8 mouse cellular contexts compared by ENCODE assay signal in genomic region chr2:155928711-155929345, GRCm38 (mm10). TPM values are rescaled to one million over a fixed set of nuclear protein-coding genes. Genes with fewer than 3 reads are reported as not detected.
DNase-seq lines count a peak whose midpoint lies in the region; ATAC-seq and TF ChIP-seq lines count a peak whose summit lies in the region.

No protein-coding gene starts in this region.

- H3K9me3 ChIP-seq in heart, postnatal 0 days (replicated peaks; ENCODE audit: control insufficient read depth, low read length): no peaks in the 10 kb centered on the region
- no peaks in the 10 kb centered on the region for H3K9me3 ChIP-seq in limb, embryonic 13.5 days

- peak overlapping the region; percentile 96 for H3K4me3 ChIP-seq in testis, adult 2 months (ENCODE audit: control insufficient read depth, low read depth, low read length)
- peak overlapping the region; percentile 81 for H3K4me3 ChIP-seq in heart, postnatal 0 days (ENCODE audit: low read depth, low read length)
- H3K4me3 ChIP-seq in limb, embryonic 13.5 days: peak overlapping the region; percentile 67

- H3K9ac ChIP-seq in heart, postnatal 0 days (replicated peaks; ENCODE audit: low read depth, low read length): peak overlapping the region; percentile 71
- H3K9ac ChIP-seq in limb, embryonic 13.5 days: peak overlapping the region; percentile 69

- no peaks in the 10 kb centered on the region; the same call in 1 of the 2 replicates for H3K4me1 ChIP-seq in testis, adult 2 months (ENCODE audit: control insufficient read depth, insufficient read depth, low read length)
- H3K4me1 ChIP-seq in heart, postnatal 0 days (ENCODE audit: control insufficient read depth, insufficient read depth): peaks cover 4% of the 10 kb centered on the region; the same call in 1 of the 2 replicates
- H3K4me1 ChIP-seq in limb, embryonic 13.5 days: peaks cover 20% of the 10 kb centered on the region

- H3K27ac ChIP-seq in testis, adult 2 months (ENCODE audit: control insufficient read depth, insufficient read depth, low read depth, low read length): no peak overlapping the region
- peak overlapping the region; percentile 81 for H3K27ac ChIP-seq in heart, postnatal 0 days (ENCODE audit: low read depth)
- H3K27ac ChIP-seq in limb, embryonic 13.5 days: peak overlapping the region; percentile 92; the same call in 1 of the 2 replicates

- DNase-seq in testis, postnatal 14 days (ENCODE audit: low spot score): no peak
- DNase-seq in heart, postnatal 0 days (ENCODE audit: low spot score): no peak
- no peak for DNase-seq in left cerebral cortex, postnatal 25 days (ENCODE audit: low spot score in 2 of 2)
- no peak for DNase-seq in right cerebral cortex, postnatal 4 days
- DNase-seq in cerebellum, postnatal 25 days: no peak

- intact Hi-C loops in left cerebral cortex, postnatal 25 days (cut with DNase I): no loop called here

- H3K4me2 ChIP-seq in heart, postnatal 0 days (ENCODE audit: low read depth, low read length): peak overlapping the region; percentile 84
- peak overlapping the region; percentile 79 for H3K4me2 ChIP-seq in limb, embryonic 13.5 days (replicated peaks)

- no peak for TF ChIP-seq EP300 in heart, postnatal 0 days (IDR thresholded peaks at IDR 0.05; ENCODE audit: low read depth)

- no peak for TF ChIP-seq POLR2A in testis, adult 2 months (IDR thresholded peaks at IDR 0.05; ENCODE audit: control insufficient read depth, low read depth, low read length)

- 67% methylated on average over 7 of the region's 7 CpGs for whole genome bisulfite sequencing in heart, postnatal 0 days
- 52% methylated on average over 7 of the region's 7 CpGs for WGBS in limb, embryonic 13.5 days

- TF ChIP-seq CTCF in testis, adult 2 months (IDR thresholded peaks at IDR 0.05; ENCODE audit: control insufficient read depth, insufficient read depth, insufficient replicate concordance, low read depth, low read length): no peak
- no peak for TF ChIP-seq CTCF in heart, postnatal 0 days (IDR thresholded peaks at IDR 0.05; ENCODE audit: low read depth)

- no peaks in the 10 kb centered on the region for H3K36me3 ChIP-seq in testis, adult 2 months (ENCODE audit: control insufficient read depth, insufficient read depth, low read length)
- 0 out of 2 replicates have a peak, but pooled peaks cover 6% of the 10 kb centered on the region for H3K36me3 ChIP-seq in heart, postnatal 0 days (replicated peaks; ENCODE audit: control insufficient read depth, insufficient read depth, low read length)
- peaks cover 9% of the 10 kb centered on the region for H3K36me3 ChIP-seq in limb, embryonic 13.5 days

- no peak for ATAC-seq in heart, postnatal 0 days (ENCODE audit: insufficient read depth, low read depth)
- ATAC-seq in limb, embryonic 13.5 days (ENCODE audit: low FRiP score, low read depth): no peak
- no peak for ATAC-seq in monocyte, adult 5-6 weeks (replicated peaks; ENCODE audit: insufficient number of reproducible peaks, low FRiP score, low TSS enrichment, poor library complexity, severe bottlenecking)

- no peaks in the 10 kb centered on the region for H3K27me3 ChIP-seq in testis, adult 2 months (ENCODE audit: control insufficient read depth, insufficient read depth, low read length)
- no peaks in the 10 kb centered on the region for H3K27me3 ChIP-seq in heart, postnatal 0 days (ENCODE audit: control insufficient read depth, insufficient read depth, low read length)
- H3K27me3 ChIP-seq in limb, embryonic 13.5 days: no peaks in the 10 kb centered on the region

RNA-seq across cellular contexts. Expression of gene Uqcc1, which starts 1.3 kb away (rescaled TPM):
- polyA plus RNA-seq in testis, adult 2 months (2012; rRNA removed): 48.6 and 52.9 TPM in 2 replicates
- total RNA-seq in heart, postnatal 0 days (2014; rRNA removed; ENCODE audit: low replicate concordance): 85.7 and 167 TPM in 2 replicates
- 149 and 167 TPM in 2 replicates for polyA plus RNA-seq in heart, postnatal 0 days (2015; fragmentation: Nextera tagmentation; extraction: Ambion mirVana)
- polyA plus RNA-seq in limb, embryonic 13.5 days (2015; fragmentation: Nextera tagmentation; extraction: Ambion mirVana): 66.9 and 74.7 TPM in 2 replicates
- total RNA-seq in left cerebral cortex, postnatal 25 days (2021): 10 to 100 TPM; 59.7 to 61.8 TPM
- total RNA-seq in monocyte, adult 5-6 weeks (2017): 33.3 to 43.3 TPM (median 37.7 TPM) in 3 replicates

RNA-seq across cellular contexts. Expression of gene Gm15557, which starts 11.7 kb away (rescaled TPM):
- 0.17 and 0.19 TPM in 2 replicates for polyA plus RNA-seq in testis, adult 2 months (2012; rRNA removed)
- total RNA-seq in heart, postnatal 0 days (2014; rRNA removed; ENCODE audit: low replicate concordance): not detected in 2 replicates
- polyA plus RNA-seq in heart, postnatal 0 days (2015; fragmentation: Nextera tagmentation; extraction: Ambion mirVana): not detected in 2 replicates
- polyA plus RNA-seq in limb, embryonic 13.5 days (2015; fragmentation: Nextera tagmentation; extraction: Ambion mirVana): 0.60 and 1.2 TPM in 2 replicates
- total RNA-seq in left cerebral cortex, postnatal 25 days (2021): not detected
- total RNA-seq in monocyte, adult 5-6 weeks (2017): not detected in 3 replicates

RNA-seq across cellular contexts. Expression of gene Gdf5, which starts 16.3 kb away (rescaled TPM):
- polyA plus RNA-seq in testis, adult 2 months (2012; rRNA removed): 0.17 and 0.46 TPM in 2 replicates
- total RNA-seq in heart, postnatal 0 days (2014; rRNA removed; ENCODE audit: low replicate concordance): 0.84 TPM in 1 of 2 replicates, not detected in the other
- 0.10 and 0.22 TPM in 2 replicates for polyA plus RNA-seq in heart, postnatal 0 days (2015; fragmentation: Nextera tagmentation; extraction: Ambion mirVana)
- polyA plus RNA-seq in limb, embryonic 13.5 days (2015; fragmentation: Nextera tagmentation; extraction: Ambion mirVana): 101 and 107 TPM in 2 replicates
- under 1 TPM in 1 of 2 experiments, not detected in 1; 0.23 TPM for total RNA-seq in left cerebral cortex, postnatal 25 days (2021)
- total RNA-seq in monocyte, adult 5-6 weeks (2017): not detected in 3 replicates

RNA-seq across cellular contexts. Expression of gene Cep250, which starts 27.4 kb away (rescaled TPM):
- polyA plus RNA-seq in testis, adult 2 months (2012; rRNA removed): 5.8 and 6.4 TPM in 2 replicates
- 3.7 and 9.8 TPM in 2 replicates for total RNA-seq in heart, postnatal 0 days (2014; rRNA removed; ENCODE audit: low replicate concordance)
- polyA plus RNA-seq in heart, postnatal 0 days (2015; fragmentation: Nextera tagmentation; extraction: Ambion mirVana): 3.6 and 4.0 TPM in 2 replicates
- 32.1 and 32.2 TPM in 2 replicates for polyA plus RNA-seq in limb, embryonic 13.5 days (2015; fragmentation: Nextera tagmentation; extraction: Ambion mirVana)
- total RNA-seq in left cerebral cortex, postnatal 25 days (2021): 10 to 100 TPM; 15.8 to 18.4 TPM
- total RNA-seq in monocyte, adult 5-6 weeks (2017): 67.3 to 170 TPM (median 77.6 TPM) in 3 replicates
